Mouse (Mus musculus): ENCODE results near the gene Rnf220. TPM values are rescaled to one million over a fixed set of nuclear protein-coding genes. Genes with fewer than 3 reads are reported as not detected.

Rnf220 gene
- 100 to 1,000 TPM; 202 to 206 (median 204) TPM for total RNA-seq (2022)

- DNase-seq (ENCODE audit: low spot score in 2 of 2), result peak; percentile 36 to 62
Measured at GRCm38 (mm10) chr4:117496482-117497165, at the start of gene Rnf220. TSS of gene Rnf220 (minus strand) at chr4:117497052.

- DNase-seq (ENCODE audit: low spot score in 2 of 2), result no peak
Measured at GRCm38 (mm10) chr4:117546616-117547015, 49.8 kb upstream of the Rnf220 start.

- no peak for DNase-seq (ENCODE audit: low spot score in 2 of 2)
Measured at GRCm38 (mm10) chr4:117545448-117545847, 48.6 kb upstream of the Rnf220 start.

DNA sequence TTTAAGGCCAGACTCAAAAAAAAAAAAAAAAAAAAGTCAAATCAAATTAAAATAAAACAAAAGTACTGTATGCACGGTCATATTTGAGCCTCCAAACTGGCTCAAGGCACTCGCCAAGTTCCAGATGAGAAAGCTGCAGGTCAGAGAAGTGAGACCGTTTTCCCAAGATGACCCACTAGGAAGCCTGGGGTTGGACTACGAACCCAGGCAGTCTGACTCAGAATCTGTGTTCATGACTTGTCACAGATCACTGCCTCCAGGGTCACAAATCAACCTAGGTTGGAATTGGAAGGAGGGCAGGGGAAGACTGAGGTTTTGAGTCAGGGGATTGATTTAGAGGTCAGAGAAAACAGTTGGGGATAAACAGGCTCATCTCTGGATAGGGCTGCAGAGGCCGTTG lies 43.7 kb upstream of the Rnf220 start:
- DNase-seq (ENCODE audit: low spot score in 2 of 2), result no peak

DNA sequence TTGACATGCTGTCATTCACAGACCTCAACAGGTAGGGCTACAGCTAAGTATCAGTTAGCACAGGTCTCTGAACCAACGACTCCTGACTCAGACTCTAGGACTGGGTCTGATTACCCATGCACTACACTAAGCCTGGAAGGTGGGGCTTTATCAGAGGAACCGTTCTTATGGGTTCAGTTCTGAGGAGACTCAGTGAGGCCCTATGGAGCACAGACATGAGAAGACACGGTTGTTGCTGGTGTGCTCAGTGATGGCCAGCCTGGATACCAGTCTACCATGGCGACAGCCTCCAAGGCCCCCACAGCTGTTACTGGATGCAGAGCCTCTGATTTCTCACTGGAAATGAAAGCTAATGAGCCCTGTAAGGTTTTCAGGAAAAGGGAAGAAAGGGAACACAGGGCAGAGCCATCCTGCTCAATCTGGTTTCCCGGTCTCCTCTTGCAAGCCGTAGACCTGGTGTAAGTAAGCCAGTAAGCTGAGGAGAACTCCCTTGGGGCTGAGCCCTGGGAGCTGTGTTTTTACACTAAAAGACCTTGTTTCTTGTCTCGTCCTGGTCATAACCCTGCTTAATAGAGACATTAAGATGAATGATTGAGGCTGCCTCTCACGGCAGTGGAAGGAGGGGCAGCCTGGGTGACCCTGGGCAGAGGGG lies 42.6 kb upstream of the Rnf220 start:
- no peak for DNase-seq (ENCODE audit: low spot score in 2 of 2)

DNA sequence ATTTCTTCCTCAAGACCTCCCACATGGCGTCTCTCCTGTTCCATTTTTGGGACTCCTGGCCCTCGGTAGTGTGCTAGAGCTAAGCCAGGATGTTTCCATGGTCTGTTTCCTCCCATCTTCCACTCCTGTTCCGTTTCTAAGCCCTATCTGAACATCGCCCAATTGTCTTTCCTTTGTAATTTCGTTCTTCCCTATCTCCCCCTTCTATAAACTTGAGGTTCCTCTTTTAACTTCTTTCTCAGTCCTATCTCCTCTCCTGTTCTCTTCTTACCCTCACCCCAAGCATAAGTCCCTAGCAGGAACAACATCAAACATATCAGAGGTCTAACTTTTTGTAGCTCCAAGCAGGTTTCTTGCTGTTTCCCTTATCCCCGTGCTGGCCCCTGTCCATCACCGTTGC lies 40.1 kb upstream of the Rnf220 start:
- no peak for DNase-seq (ENCODE audit: low spot score in 2 of 2)

DNA sequence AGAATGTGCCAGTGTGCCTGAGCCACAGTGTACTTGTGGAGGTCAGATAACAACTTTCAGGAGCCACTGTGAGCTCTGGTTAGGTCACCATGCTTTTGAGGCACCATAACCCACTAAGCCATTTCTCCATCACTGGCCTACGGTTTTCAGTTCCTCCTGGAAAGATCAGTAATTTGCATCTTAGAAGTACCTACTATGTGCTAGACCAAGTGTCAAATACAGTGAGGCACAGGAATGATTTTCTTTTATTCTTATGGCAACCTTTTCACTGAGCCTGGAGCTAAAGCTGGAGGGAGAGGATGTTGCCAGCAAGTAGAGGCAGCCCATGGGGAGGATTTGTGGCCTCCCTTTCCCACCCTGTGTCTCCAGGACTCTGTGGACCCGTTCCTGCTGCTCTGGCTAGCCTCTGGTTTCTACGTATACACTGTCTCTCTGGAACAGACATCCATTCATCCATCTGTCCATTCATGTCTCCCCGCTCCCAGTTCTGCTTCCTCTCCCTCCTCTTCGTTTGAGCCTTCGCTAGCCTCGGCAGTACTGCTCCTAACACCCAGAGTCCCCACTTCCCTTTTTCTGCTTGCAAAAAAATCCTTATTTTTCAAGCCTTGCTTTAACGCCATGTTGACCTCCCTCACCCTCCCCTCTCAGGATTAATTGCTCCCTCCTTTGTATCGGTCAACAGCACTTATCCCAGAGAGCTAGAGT lies 38.8 kb upstream of the Rnf220 start:
- DNase-seq (ENCODE audit: low spot score in 2 of 2), result no peak

- no peak for DNase-seq (ENCODE audit: low spot score in 2 of 2)
Measured at GRCm38 (mm10) chr4:117529843-117530242, 33.0 kb upstream of the Rnf220 start.

GRCm38 (mm10) chr4:117527952-117528351 lies 31.1 kb upstream of the Rnf220 start:
- DNase-seq (ENCODE audit: low spot score in 2 of 2), result peak in 1 of 2 experiments; percentile 9

DNA sequence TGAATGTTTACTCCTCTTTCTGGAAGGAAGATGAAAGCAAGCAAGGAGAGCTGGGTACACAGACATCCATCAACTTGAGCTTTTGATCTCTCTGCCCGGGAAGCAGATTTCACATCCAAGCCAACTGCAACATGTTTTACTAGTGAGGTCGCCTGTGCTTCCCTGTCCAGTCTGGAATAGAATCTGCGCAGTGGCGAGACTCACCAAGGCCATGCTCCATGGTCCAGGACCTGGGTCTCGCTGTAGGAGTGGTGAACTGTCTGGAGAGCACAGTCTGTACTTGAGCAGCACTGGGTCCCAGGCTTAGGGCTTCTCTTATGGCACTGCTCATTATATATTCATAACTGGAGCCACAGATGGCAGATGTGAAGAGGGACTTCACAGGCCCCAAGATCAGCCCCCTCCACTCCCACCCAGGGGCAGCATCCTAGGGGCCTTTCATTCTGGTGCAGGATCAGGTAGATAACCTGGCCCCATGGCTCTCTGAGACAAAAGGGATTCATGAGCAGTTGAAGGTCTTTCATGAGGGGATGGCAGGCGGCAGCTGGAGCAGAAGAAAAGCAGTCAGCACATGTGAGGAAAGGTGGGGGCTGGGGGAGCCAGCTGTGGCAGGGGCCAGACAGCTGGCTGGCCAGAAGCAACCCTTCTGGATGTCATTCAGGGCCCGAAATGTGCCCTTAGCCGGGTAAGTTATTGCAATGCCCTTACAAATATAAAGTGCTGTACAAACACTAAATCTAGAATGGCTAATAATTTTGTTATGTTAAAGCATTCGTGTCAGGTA lies 30.5 kb upstream of the Rnf220 start:
- DNase-seq (ENCODE audit: low spot score in 2 of 2), result no peak

- DNase-seq (ENCODE audit: low spot score in 2 of 2), result no peak
Measured at GRCm38 (mm10) chr4:117525990-117526389, 29.1 kb upstream of the Rnf220 start.

DNA sequence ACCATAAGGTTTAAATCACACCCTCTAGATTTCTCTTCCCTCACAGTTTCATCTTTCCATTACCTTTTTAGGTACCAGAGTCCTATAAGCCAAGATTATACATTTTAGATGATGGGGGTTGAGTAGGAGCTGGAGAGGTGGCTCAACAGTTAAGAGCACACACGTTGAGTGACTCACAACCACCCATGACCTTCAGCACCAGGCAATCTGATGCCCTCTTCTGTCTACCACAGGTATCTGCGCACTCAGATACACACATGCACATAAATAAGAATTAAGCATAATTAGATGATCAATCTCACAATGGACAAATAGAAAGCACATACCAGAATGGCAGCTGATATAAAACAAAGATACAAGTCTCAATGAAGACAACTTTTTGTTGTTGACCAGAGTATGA lies 24.5 kb upstream of the Rnf220 start:
- DNase-seq (ENCODE audit: low spot score in 2 of 2), result no peak

DNA sequence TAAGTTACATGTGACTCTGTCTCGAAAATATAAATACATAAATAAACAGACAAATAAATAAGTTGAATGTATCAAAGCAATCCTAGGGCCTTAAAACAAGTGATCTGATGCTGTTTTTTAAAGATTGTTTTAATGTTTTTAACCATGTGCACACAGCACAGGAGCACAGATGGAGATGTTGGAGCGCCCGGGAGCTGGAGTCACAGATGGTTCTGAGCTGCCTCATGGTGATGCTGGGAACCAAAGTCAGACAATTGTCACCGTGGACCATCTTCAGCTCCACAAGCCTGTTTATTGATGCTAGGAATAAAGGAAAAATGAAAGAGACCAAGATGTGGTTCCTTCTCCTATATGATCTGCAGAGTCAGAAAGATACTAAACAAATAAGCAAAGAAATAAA lies 21.4 kb upstream of the Rnf220 start:
- no peak for DNase-seq (ENCODE audit: low spot score in 2 of 2)

GRCm38 (mm10) chr4:117499043-117499442 lies 2.2 kb upstream of the Rnf220 start:
- DNase-seq (ENCODE audit: low spot score in 2 of 2), result no peak

DNA sequence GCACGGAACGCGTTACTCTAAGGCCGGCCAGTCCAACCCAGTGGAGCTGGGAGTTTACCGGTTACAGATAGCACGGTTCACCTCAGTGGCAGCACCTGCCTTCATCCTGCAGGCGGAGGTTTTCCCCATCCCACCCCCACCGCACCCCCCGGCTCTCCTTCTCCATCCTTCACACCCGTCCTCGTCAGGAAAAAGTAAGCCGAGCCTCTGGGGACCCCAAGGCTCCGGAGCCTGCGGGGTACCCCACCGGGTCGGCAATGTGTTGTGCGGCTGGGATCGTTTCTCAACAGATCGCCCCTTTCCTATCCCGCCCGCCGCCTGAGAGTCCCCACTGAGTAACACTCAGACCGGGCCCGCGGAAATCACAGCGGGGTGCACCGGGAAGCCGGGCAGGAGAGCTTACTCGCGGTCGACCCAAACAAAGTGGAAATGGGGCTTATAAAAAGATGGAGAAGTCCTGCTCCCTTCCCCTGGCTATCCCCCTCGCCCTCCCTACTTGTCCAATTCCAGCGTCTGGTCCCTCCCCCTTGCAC lies 917 bp downstream of the Rnf220 start:
- no peak for DNase-seq (ENCODE audit: low spot score in 2 of 2)

DNA sequence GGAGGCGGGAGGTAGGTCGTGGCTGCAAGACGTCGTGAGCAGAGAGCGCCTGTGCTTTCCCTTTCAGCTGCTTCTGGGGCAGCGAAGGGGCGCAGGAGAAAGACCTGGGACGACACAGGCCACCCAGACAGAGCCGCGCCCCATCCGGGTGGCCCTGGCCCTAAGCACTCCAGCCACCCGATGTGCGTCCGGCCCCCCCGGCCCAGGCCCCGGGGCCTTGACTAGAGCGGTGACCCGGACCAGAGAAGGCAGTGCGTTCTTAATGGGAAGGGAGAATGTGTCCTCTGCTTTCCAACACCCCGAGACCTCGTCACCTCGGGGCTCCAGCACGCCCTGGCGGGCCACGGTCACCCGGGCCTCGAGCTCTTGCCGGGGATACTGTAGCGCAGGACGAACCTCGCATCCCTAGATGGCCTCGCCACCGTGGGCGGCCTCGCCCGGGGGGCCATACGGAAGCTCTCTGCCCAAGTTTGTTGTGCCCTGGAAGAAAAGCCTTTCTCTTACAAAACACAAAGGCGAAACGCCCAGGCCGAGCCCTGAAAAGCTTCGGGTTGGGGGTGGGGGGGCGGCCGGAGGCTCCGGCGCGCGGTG lies 1.8 kb downstream of the Rnf220 start:
- DNase-seq (ENCODE audit: low spot score in 2 of 2), result no peak

DNA sequence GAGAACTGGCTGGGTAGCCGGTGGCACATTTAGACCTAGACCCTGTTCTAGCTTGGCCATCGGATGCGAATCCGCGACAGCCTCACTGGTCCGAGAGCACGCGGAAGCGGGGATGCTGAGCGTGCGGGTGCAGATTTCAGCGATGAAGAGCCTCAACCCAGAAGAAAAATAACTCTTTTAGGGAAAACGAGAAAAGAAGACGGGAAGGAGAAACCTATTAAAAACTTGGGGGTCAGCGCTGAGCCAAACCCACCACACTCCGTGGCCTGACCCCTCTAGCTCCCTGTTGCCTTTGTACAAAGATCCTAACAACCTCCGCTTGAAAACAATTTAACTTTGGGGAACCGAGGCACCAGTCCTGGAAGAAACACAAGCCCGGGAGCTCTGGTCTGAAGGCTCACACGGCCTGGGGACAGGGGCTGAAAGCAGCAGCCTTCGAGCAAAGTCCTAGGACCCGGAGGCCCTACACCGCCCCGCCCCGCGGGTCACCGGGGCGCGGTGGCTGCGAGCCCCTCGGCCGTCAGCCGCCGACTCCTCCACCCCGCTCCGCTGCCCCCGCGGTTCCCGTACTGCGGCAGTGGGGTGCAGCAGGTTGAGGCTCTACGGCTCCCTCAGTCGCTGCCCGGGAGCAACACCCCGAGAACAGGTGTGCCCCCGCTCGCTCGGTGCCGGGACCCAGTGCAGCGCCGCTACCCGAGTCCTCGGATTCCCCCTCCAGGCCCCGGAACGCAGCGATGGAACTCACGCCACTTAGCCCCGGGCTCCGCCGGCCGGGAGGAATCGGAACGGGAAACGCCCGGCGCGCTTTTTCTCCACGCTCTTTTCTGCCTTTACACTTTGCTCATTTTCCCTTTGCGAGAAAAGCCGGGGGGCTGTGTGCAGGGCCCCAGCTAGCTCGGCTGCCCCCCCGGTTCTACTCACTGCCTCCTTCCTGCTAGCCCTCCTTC lies 2.7 kb downstream of the Rnf220 start:
- no peak for DNase-seq (ENCODE audit: low spot score in 2 of 2)

- peak in 1 of 2 experiments; percentile 17 for DNase-seq (ENCODE audit: low spot score in 2 of 2)
Measured at GRCm38 (mm10) chr4:117493161-117493568, 3.7 kb downstream of the Rnf220 start.

DNA sequence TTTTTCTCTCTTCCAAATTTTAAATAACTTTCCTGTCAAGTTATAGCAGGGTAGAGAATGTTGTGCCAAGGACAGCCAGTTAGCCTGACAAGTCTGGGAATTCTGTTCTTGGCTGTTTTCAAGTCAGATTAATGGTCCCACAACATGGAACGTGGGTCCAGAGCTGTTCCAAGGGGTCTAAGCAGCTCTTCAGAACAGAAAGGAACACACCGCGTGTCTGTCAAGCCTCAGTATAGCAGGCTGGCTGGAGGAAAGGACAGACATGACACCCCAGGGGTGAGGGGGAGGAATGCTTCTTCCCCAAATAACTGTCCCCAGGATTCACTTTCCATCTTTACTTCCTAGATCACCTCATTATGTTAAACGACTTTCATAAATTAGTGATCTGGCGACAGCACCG lies 5.0 kb downstream of the Rnf220 start:
- DNase-seq (ENCODE audit: low spot score in 2 of 2), result no peak

GRCm38 (mm10) chr4:117489975-117490374 lies 6.9 kb downstream of the Rnf220 start:
- DNase-seq (ENCODE audit: low spot score in 2 of 2), result no peak
